Comparison of ENCODE assay signal across 18 mouse cellular contexts in the genomic region with DNA sequence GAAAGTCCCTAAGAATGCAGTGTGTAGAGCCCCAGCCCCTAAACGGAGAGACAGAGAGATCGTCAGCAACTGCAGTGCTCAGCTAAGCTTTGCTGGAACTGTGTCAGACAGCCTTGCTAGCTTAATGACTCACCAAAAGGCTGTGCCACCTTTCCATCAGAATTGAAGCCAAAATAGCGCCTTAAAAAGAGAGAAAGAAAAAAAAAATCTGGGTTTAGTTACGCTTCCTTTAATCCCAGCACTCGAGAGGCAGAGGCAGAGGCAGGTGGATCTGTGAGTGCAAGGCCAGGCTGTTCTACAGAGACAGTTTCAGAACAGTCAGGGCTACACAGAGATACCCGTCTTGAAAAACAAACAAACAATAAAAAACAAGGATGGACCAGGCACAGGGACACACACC. TPM values are rescaled to one million over a fixed set of nuclear protein-coding genes. Genes with fewer than 3 reads are reported as not detected.
DNase-seq lines count a peak whose midpoint lies in the region; ATAC-seq lines count a peak whose summit lies in the region.
"Had no signal": no experiment of that assay in that cellular context is flagged by ENCODE, and none has a peak within 500 bp of the region (broad histone marks: within the 10 kb centered on the region; RNA-seq: fewer than 3 reads in every experiment).

No protein-coding gene starts in this region.

- ATAC-seq in frontal cortex, adult (ENCODE audit: low TSS enrichment), result peak; percentile 86
- ATAC-seq: forebrain, embryonic 15.5 days; intestine, postnatal 0 days had no signal

- no peak for DNase-seq in frontal cortex, postnatal 25 days (ENCODE audit: low spot score in 2 of 2)
- DNase-seq in kidney, adult 9 months, result peak; percentile 86
- no peak for DNase-seq in kidney, postnatal 4 days
- peak; percentile 17 for DNase-seq in Muller cell, postnatal 12 days (ENCODE audit: inconsistent ontology term)
- peak; percentile 80 for DNase-seq in brain, adult 2 months (ENCODE audit: low read depth, low spot score)
- DNase-seq in heart, postnatal 4 days, result no peak
- DNase-seq: cerebellum, adult 18-20 months; gastrocnemius, postnatal 36 days; heart, adult 2 months; heart, postnatal 14 days; lung, postnatal 36 days; midbrain, embryonic 14.5 days; right cerebral cortex, postnatal 14 days; thymus, adult 18-20 months; thymus, postnatal 36 days had no signal

RNA-seq across cellular contexts. Expression of a gene that starts 17.9 kb away (rescaled TPM):
- 1 to 10 TPM; 4.8 to 5.1 TPM for total RNA-seq in heart, postnatal 4 days (2021)

RNA-seq across cellular contexts. Expression of a gene that starts 18.4 kb away (rescaled TPM):
- total RNA-seq in heart, postnatal 4 days (2021), result 1 to 10 TPM; 5.3 to 5.5 TPM

RNA-seq across cellular contexts. Expression of a gene that starts 27.2 kb away (rescaled TPM):
- total RNA-seq in heart, postnatal 4 days (2021), result 10 to 100 TPM; 36.0 to 40.1 TPM

RNA-seq across cellular contexts. Expression of a gene that starts 27.2 kb away (rescaled TPM):
- total RNA-seq in heart, postnatal 4 days (2021), result 1 to 10 TPM; 6.2 to 7.6 TPM

RNA-seq across cellular contexts. Expression of a gene that starts 44.2 kb away (rescaled TPM):
- total RNA-seq in heart, postnatal 4 days (2021), result 100 to 1,000 TPM; 642 to 663 TPM

Comparison
In these comparisons a context has a peak if more than half of its experiments do, and no peak if none do; other contexts are left out.
1. DNase-seq: peak in kidney, adult 9 months (single experiment), Muller cell, postnatal 12 days (single experiment) and brain, adult 2 months (single experiment); none in frontal cortex, postnatal 25 days (0 of 2), kidney, postnatal 4 days (0 of 2) and heart, postnatal 4 days (single experiment).